Mouse (Mus musculus) retina, postnatal 7 days (tissue): ENCODE measurements around the gene Ttc41.

ENCODE experiments used
- DNase-seq: peaks from one replicate; pipeline ENCODE4 v3.0.0-alpha.2; 2012; ENCODE audit warnings: low read depth, low spot score

The Ttc41 gene

GRCm38 (mm10) chr10:86824871-86825270 is 119.3 kb downstream of the Ttc41 start:
- DNase-seq: no peak

GRCm38 (mm10) chr10:86825871-86826522 is 120.4 kb downstream of the Ttc41 start:
- no peak for DNase-seq
